Mouse (Mus musculus) right cerebral cortex, adult 2 months (tissue): Measurements from ENCODE around the gene Ntm.

ENCODE experiments used
- DNase-seq, 2 experiments: peaks; one replicate each; pipeline ENCODE4 v3.0.0; 2021 to 2022; ENCODE audit warnings: low spot score in 2 of 2

Gene Ntm

DNA sequence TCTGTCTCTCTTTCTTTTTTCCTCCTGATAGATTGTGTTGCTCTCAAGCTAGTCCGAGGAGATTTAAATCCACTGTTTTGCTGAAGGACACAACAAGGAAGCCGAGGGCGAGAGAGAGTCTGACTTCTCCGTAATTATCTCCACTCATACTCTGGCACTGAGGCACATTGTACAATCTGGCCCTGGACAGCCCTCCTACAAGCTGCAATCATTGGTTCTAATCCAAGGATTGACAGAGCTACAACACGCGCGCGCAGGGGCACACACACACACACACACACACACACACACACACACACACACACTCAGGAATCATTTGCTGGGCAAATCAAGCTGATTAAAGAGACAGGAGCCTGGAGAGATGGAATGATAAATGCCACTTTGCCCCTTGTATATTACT, at the start of gene Ntm:
Gene Ntm (minus strand): TSS at position 164 of the 400 bp plus-strand sequence.
- DNase-seq, result peak; percentile 73 to 80

DNA sequence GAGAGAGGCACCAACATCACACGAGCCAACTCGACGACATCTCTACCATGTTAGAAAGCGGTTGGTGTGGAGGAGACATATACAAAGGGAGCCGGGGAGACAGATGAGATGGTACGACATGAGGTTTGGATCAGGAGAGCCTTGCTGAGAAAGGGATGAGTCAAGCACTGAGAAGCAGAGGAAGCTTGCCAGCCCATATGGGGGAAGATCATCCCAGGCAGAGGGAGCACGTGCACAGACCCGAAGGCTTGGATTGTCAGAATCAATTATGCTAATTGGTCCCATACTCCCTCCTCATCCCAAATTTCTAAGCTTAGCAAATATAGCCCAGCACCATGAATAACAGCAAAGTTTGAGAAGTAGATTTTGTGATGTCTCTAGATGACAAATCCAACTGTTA, 42.8 kb upstream of the Ntm start:
- peak; percentile 27 to 36 for DNase-seq

DNA sequence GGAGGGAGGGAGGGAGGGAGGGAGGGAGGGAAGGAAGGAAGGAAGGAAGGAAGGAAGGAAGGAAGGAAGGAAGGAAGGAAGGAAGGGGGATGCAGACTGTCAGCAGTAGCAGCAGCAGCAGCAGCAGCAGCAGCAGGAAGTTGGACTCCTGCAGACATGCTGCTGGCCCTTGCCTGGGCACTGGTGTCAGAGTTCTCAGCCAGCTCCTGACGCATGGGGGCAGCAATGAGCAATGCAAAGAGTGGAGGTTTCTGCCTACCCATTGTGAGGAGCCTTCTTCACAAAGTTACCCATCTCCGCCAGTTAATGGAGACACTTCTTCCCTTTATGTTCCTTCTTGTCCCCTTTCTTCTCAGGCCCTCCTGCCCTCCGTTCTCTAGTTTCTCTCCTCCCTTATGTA, 40.7 kb upstream of the Ntm start:
- DNase-seq, result peak; percentile 87 to 88

DNA sequence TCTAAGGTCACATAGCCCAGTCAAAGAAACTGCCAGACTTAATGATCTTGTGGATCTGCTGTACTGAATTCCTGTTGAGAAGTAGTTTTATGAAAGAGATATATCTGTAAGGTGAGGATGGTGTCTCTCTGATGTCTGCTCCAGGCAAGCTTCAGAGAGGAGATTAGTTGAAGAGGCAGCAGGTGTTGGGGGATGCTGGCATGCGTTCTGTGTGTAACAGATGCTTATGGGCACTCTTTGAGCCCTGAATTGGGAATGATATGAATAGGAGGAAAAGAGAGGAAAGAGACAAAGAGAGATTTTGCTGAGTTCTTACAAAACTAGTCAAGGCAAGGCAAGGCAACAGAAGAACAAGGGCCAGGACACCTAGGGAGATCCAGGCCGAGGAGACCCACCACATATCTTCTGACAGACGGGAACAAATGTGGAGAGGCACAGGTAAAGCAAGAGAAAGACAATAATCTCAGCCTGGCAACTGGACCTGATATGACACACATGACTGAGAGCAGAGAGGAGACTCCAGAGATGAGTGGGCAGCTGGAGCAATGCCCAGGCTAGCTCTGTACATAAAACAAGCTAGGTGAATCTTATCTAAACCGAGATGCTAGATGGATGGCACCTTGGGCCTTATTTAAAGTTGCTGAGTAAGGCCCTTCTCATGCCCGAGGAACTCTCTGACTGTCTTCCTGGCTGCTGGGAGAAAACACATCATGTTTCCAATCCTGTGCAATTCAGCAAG, 18.4 kb upstream of the Ntm start:
- peak in 1 of 2 experiments; percentile 57 for DNase-seq

DNA sequence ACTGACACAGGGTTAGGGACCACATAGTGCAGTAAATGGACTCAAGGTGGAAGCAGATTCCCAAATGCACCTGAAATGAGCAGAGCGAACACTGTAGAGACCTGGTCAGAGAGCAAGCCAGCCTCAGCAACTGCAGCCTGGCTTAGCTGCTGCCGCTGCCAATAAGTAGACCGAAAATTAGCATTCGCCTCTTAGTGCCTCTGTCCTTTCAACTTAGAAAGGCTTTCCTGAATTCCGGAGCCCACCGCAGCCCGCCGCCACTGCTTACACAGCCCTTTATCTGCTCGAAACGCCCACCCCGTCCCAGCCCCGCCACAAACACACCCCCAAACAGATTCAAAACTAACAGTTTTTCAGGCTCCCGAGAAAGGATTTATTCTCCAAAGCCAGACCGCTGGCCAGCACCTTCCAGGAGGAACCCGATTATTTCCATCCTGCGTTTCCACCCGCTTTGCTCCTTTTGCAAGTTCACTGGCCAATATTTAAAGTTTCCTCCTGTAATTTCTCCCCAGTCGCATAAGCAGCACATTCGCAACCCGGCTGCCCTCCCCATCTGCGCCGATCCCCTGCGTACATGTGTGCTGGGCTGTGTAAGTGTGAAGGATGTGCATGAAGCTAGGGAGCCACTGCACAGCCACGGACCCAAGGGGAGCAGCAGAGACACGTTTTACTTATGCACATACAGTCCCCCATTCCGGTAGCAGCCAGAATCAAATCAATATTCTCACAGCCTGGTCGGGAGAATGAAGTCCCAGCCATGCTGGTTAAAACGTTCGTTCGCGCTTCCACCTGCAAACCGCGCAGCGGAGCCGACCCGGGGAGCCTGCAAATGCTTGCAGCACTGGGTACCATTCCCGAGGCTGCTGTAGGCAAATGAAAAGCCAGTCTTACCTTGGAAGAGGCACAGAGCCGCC, 730 bp downstream of the Ntm start:
- peak; percentile 61 to 62 for DNase-seq

DNA sequence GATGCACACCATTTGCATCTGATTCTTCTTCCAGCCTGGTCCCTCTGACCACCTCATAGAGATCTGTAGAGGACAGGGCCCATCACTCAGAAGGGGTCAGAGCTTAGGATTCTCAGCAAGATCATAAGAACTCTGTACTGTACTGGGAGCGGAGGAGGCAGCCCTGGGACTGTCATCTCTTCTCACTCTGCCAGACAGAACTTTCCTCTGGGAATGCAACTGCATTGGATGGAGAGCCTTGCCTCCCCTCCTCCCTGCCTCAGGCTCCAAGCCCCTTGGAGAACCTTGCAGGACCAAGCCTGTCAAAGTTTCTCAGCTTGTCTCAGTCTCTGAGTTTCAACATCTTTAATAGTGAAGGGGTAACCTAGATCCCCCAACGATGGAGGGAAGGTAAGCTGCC, 1.4 kb downstream of the Ntm start:
- no peak for DNase-seq

DNA sequence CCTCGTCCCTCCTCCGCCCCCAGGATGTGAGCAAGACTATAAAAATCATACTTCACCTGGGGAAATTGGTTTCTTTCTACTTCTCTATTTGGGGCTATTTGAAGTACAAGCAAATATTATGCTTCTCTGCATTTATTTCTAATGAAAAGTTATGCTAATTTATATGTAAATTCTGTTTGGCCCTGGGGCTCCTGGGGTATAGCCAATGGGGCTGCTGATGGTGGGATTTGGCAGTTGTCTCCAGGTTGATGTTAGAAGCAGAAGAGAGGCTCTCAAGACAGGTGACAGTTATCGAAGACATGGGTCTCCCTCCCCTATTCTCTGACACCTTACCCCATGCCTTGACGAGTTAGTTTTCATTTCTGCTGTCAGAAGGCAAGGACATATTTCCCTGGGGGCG, 2.2 kb downstream of the Ntm start:
- DNase-seq, result no peak

DNA sequence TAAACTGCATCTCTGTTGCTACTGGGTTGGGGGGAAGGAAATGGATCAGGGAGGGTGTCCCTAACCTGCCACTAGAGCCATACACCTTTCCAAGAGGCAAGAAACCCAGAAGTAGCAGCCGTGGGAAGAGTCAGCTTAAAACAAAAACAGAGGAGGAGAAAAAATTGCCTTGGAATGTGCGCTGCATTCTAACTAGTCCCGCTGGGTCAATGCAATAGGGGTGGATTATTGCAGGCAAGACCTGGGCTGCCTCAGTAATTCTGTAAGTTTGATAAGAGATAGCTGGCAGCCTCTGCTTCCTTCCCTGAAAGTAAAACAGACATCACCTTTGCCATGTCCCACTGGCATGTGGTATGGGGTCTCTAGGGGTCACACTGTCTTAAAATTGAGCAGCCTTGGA, 2.7 kb downstream of the Ntm start:
- no peak for DNase-seq

DNA sequence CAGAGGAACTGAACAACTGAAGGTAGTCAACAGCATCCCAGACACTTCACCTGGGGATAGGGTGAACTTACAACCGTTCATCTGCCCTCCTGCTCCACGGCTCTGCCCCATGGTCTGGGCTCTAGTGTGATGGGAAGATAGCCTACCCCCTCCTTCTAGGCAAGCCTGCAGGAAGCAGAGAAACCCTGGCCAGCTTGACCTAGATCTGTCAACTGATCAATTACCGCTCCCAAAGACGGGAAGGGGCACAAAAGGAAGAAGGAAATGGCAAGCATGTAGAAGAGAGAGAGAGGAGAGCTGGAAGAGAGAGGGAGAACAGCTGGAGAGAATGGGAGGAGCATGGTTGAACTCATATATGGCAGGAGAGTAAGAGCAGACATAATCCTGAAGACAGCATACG, 6.0 kb downstream of the Ntm start:
- no peak for DNase-seq

DNA sequence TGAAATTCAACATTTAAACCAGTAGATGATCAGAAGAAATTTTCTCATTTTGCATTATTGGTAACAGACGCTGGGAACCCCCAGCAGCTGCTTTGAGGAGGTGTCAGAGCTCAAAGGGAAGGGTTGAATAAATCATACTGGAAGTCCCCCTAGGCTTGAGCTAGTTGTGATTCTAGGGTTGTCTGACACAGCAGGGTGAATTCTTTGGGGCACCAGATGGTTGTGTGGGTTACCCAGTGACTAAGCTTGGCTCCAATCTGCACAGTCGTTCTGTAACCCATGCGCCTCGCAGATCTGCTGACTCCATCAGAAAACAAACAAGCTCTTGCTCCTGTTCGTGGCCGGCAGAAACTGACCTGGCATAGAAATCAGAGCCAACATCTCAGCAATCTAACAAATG, 8.9 kb downstream of the Ntm start:
- DNase-seq, result peak; percentile 57 to 67

DNA sequence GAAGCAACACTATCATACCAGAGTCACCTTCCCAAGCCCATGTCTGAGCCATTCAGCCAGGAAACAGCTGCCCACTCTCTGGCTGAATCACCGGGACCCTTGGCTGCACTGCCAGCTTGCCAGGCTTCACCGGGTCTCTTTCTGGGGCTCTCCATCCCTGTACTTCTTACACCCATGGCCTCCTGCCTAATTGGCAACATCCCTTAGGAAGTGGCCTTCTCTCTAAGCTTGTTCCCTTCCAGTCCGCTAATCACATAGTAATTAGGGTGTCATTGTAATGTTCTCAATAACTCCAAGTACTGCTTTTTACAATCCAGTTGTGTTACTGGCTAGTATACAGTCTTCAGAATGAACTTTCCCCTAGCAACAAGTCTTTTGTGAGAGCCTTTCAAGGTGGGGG, 13.9 kb downstream of the Ntm start:
- DNase-seq, result no peak

DNA sequence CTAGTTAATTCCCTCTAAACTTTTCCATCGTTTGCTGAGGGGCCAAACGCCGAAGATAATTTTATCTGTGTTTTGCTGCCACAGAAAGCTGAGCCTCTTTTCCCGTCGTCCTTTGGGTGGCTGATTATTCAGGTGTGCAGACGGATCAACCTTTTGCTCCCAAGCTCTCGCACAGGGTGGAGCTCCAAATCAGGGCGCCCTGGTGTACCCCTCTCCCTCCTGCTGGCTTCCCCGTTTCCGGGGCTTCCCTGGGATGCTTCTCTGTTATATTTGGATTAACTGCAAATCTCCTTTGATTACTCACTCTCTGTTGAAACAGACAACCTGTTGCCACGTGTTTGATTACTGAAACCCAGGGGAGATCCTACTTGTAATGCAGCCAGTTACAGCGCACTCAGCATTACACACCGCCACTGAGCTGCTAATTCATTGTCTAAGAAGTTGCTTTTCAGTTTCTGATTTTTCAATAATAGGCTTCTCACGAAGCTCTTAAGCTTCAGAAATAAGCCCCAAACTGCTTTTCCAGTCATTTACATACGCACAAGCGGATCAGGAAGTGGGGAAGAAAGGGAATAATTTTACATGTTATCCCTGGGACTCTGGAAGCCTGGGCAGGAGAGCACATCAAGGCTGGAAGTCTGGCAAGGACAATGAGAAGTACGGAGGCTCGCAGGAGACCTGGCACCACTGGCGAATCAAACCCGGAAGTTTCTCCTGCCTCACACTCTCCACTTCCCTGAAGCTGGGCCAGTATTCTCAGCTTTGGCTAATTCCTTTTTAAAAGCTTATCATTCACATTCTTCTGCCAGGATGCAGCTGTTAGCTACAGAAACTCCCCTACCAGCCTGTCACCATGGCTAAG, 19.5 kb downstream of the Ntm start:
- no peak for DNase-seq

DNA sequence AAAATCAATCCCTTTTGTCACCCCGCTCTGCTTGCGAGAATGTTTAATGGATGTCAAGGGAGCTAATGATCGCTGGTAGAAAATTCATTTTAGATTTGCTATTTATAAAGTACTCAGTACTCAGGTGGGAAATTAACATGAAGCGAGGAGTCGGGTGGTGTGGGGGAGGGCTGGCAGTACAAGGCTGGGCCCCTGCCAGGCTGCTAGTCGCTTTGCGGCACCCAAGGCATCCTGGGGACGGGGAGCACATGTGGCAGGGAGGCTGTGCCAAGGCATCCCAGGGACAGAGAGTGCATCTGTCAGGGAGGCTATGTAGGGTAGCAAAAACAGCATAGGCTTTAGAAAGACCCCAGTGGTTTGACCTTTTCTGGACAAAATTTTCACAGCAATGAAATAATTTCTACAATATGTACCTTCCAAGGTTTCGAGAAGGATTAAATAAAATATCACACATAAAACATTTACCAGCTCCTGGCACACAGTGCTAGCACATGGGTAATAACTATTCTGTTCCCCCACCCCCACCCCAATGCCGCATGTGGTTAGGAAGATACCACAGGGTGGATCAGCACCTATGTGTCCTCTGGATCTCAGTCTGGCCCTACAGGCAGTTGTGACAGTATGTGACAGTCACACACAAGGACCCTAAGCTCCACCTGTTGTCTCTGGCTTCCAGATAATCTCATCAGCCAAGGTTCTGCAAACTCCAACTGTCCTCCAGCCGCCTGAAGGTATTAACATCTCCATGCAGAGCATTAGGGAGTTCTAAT, 20.6 kb downstream of the Ntm start:
- DNase-seq, result no peak

DNA sequence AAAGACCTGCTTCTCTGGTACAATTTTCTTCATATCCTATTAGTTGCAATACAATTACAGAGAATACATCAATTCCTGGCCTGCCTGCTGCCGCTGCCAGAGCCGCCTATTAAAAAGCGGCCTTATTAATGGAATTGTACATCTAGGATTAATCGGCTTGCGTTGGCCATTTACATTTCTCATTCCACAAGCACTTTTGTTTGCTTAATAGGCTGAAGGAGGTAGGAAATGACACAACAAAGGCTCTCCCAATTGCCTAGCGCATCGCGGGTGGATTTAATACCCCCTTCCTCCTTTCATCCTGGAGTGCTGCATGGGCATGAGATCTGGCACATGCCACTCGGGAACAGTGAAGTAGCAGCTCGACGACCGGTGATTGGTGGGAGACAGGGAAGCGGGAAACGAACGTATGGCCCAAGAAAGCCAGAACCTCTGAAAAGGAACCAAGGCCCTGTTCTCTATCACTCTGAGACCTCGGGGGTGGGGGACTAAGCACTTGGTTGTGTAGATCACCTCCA, 23.4 kb downstream of the Ntm start:
- DNase-seq, result no peak

DNA sequence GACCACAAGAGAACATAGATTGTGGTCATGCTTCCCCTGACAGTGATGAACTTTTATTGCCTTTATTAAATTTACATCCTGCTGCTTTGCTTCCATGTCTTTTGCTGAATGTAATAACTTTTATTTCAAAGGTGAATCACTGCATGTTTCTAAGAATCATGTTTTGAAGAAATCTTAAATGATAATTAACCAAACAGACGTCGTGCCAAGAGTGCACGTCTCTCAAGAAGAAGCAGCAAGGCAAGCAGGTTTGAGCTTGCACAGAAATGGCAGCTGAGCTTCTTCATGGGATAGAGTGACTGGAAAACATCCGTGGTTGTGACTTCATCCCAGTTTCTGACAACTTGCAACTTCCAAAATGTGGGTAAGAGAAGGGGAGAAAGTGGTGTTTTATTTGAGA, 34.1 kb downstream of the Ntm start:
- no peak for DNase-seq

DNA sequence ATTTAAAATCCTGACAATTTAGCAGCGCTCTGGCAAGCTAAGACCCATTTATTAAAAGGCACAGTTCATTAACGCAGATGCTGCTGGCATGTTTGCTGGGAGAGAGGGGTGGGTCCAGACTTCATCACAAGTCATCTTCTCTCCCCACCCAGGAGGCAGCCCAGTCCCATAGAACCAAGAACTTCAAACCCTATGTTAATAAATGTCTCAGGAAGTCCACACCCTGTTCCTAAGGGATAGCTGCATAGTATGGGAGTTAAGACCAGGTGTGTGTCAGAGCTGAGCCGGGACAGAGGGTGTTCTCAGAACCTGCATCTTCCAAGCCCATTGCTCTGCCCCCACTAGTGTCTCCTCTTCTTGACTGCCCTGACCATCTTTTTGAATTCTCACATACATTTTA, 37.6 kb downstream of the Ntm start:
- DNase-seq, result no peak

DNA sequence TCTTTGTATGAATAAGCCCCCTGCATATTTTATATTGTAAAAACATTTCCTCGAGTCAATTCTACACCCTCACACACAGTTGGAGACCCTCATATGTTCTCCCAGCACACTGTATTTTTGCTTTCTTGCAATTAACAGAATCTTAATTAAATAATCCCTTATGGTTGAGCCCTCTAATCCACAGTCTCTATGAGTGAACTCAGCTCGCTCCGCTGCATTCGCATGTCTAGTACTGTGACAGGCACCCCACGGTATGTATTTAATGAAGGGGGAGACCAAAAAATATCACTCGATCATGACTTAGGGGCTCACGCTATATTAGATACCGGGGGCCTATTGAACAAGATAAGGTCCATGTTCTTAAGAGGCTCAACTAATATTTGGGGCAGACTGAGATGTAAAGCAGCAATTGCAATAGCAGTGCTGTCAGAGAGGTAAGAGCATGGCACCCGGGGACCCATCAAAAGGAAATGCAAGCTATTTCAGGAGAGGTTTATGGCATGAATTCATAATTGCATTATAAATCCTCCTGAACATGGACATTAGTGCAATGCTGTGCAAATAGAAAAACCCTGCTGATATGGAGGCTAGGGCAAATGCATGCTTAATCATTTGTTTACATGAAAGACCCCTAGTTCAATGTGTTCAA, 64.4 kb downstream of the Ntm start:
- no peak for DNase-seq

DNA sequence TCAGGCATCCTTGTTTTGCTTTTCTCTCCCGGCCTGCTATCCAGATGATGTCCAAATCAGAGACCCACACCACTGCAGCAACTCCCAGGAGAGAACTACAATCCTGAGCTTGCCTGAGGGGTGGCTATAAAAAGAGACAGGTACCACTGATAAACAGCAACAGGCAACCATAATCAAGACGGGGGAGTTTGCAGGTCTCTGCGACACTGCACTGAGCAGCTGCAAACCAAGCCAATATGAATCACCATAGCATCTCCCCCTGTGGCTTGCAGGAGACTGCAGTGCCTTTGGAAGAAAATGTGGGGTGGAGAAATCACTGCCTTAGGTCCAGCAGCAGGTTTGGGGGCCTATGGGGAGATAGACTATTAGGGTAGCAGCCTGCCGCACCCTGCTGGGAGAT, 65.5 kb downstream of the Ntm start:
- DNase-seq, result no peak

DNA sequence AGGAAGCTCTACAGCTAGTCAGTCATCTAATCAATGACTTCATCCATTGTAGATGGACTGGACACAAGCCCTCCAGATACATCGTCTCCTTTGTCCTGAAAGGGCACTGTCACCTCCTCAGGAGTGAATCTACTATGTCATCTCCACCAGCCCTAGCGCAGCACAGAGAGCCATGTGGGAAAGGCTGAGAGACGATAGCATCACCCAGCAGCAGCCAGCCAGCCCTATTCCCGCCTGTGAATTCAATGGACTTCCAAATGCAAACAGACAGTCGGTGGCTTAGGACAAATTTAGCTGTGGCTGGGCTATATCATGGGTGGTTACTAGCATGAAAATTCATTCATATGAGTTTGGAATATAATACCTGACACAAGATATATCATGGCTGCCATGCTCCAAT, 70.1 kb downstream of the Ntm start:
- DNase-seq, result no peak

DNA sequence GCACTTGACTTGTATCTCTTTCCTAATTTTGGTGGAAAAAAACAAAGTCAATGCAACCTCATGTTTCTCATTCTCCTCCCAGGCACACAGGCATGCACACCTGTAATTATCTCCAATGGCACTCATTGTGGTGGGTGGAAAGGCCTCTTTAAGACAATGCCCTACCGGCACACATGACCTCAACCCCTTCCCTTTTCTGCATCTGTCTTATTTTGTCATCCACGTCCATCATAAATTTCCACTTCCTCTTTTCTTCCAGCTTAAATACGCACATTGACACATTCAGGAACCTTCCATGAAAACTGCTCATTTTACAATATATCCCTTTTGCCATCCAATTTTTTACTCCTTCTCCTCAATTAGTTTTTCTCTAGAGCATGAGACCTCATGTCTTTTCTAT, 74.2 kb downstream of the Ntm start:
- no peak for DNase-seq

DNA sequence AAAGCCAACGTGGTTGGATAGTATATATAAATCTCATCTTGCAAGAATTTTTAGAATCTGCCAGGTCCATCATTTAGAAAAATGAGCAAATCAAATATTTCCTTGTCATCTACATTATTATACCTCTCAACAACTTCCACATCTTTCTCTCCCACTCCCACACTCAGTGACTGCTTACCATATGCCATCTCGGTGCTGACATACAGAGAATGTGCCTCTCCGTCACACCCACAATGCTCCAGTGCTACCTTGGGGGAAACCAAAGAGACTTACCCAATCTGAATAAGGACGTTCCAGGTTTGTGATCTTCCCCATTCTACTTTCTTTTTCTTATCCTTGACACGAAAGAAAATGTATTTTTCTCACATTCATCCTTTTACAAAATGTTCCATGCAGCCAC, 75.0 kb downstream of the Ntm start:
- DNase-seq, result peak in 1 of 2 experiments; percentile 47
